Mouse (Mus musculus) embryonic facial prominence, embryonic 10.5 days (tissue): ENCODE data around the gene Cadm3. TPM values are rescaled to one million over a fixed set of nuclear protein-coding genes. Genes with fewer than 3 reads are reported as not detected.

Source experiments
- polyA plus RNA-seq: library from polyadenylated mRNA; unstranded; fragments of >200 nt; fragmentation: Nextera tagmentation; extraction: Ambion mirVana; gene quantifications from 2 replicates; pipeline ENCODE4 v1.2.1, GENCODE M21; 2016

Gene Cadm3
- polyA plus RNA-seq, 1 experiment from 2014 or later, result 1.6 TPM

Other genes starting within 250 kb of the Cadm3 start
- not detected in 2 replicates for gene Olfr1408, start 230.3 kb downstream of the Cadm3 start, polyA plus RNA-seq
- gene Olfr1406, start 177.1 kb downstream of the Cadm3 start, polyA plus RNA-seq, result not detected in 2 replicates
- gene Olfr218, start 169.9 kb downstream of the Cadm3 start, polyA plus RNA-seq, result not detected in 2 replicates
- gene Olfr1404, start 155.3 kb downstream of the Cadm3 start, polyA plus RNA-seq, result not detected in 2 replicates
- gene Fcer1a, start 140.5 kb downstream of the Cadm3 start, polyA plus RNA-seq, result not detected in 2 replicates
- not detected in 2 replicates for gene Olfr418, start 101.7 kb downstream of the Cadm3 start, polyA plus RNA-seq
- not detected in 2 replicates for gene Mptx2, start 89.9 kb downstream of the Cadm3 start, polyA plus RNA-seq
- 1.2 and 1.6 TPM in 2 replicates for gene Ackr1, start 33.9 kb downstream of the Cadm3 start, polyA plus RNA-seq
- 3.8 and 3.9 TPM in 2 replicates for gene Aim2, start 16.8 kb downstream of the Cadm3 start, polyA plus RNA-seq
- gene Ifi206, start 123.3 kb upstream of the Cadm3 start, polyA plus RNA-seq, result not detected in 2 replicates
- not detected in 2 replicates for gene Ifi214, start 168.3 kb upstream of the Cadm3 start, polyA plus RNA-seq
- not detected in 2 replicates for gene Ifi213, start 231.6 kb upstream of the Cadm3 start, polyA plus RNA-seq